Mouse (Mus musculus): ENCODE results near the gene Osbpl9.

The Osbpl9 gene

DNA sequence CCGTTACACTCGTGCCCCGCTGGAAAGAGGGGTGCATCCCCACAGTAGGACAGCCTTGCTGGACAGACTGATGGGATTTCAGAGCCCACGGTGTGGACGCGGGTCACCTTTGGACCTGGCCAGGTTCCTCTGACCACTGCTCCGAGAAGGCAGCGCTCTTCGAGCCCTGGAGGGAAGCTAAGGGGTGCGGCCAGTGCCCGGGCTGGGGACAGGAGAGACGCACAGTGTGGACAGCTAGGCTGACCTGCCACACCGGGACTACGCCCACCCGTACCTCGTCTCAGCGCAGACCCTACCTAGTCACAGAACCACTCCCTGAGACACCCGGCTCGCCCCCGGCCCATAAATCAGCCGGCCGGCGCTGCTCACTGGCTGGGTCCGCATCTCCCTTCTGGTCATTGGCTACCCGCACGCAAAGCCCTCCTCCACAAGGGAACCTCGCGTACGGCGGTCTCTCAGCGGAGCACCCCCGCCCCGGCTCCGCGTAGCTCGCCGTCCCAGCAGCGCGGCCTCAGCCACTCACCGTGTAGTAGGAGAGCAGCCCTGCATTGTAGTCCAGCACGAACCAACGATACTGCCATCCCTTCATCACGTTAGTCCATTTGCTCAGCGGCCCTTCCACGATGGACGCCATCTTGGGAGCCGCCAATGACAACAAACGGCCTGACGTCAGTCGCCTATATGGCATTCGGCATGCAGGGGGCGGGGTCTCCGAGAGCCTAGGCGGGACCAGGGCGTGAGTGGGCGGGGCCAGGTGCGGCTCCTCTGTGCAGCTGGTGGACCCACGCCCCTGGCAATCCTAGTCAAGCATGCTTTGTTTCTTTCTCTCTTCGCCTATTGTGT, at the start of gene Osbpl9:
TSS of gene Osbpl9 (minus strand) at position 691 of the 843 bp plus-strand sequence.
- in situ Hi-C loops (cut with MboI, MseI): no loop called here

DNA sequence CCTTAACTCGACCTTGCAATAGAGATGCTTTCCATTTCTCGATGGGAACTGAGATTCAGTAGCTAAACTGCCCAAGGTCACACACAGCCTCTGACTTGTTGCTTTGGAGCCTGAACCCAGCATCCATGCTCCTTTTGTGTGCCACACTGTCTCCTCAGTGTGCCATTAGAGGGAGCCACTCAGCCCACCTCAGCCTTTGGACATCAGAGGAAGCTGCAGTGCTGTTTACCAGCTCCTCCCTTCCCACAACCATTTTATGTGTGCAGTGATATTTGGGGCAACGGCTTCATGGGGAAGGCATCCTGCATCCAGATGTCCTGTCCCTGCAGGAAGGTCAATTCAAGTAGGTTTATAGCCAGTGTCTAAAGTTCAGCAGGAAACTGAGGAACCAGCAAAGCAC, 49.5 kb upstream of the Osbpl9 start:
- in situ Hi-C loops (cut with MboI, MseI): no loop called here

- in situ Hi-C loops (cut with MboI, MseI): no loop called here
These were observed 43.0 kb upstream of the Osbpl9 start for GRCm38 (mm10) chr4:109245016-109245620.

DNA sequence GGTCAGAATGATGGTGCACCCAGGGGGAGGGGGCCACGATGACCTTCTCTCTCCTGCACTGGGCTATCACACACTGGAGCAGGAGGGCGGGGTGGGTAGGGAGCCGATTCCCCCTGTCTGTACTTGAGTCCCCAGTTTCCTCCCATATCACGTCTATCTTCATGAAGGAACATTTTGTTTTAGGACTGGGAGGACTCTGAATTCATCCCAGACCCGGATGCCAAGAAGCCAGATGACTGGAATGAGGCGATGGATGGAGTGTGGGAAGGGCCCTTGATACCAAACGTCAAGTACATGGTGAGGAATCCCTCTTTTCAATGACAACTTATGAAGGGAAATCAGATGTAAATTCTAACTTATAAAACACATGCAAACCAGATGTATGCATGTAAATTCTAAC, 42.4 kb upstream of the Osbpl9 start:
- in situ Hi-C loops (cut with MboI, MseI): no loop called here

- in situ Hi-C loops (cut with MboI, MseI): no loop called here
These were observed 39.9 kb upstream of the Osbpl9 start for GRCm38 (mm10) chr4:109241934-109242333.

DNA sequence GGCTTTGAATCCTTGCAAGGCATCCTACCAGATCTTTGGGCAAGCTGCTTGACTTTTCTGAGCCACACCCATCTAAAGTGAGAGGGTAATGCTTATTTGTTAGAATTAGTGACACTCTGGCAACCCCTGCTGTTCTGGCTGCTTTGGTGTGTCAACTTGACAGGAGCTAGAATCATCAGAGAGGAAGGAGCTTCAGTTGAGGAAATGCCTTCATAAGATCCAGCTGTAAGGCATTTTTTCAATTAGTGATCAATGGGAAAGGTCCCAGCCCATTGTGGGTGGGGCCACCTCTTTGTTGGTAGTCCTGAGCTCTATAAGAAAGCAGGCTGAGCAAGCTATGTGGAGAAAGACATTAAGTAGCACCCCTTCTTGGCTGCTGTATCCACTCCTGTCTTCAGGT, 39.1 kb upstream of the Osbpl9 start:
- in situ Hi-C loops (cut with MboI, MseI): no loop called here

DNA sequence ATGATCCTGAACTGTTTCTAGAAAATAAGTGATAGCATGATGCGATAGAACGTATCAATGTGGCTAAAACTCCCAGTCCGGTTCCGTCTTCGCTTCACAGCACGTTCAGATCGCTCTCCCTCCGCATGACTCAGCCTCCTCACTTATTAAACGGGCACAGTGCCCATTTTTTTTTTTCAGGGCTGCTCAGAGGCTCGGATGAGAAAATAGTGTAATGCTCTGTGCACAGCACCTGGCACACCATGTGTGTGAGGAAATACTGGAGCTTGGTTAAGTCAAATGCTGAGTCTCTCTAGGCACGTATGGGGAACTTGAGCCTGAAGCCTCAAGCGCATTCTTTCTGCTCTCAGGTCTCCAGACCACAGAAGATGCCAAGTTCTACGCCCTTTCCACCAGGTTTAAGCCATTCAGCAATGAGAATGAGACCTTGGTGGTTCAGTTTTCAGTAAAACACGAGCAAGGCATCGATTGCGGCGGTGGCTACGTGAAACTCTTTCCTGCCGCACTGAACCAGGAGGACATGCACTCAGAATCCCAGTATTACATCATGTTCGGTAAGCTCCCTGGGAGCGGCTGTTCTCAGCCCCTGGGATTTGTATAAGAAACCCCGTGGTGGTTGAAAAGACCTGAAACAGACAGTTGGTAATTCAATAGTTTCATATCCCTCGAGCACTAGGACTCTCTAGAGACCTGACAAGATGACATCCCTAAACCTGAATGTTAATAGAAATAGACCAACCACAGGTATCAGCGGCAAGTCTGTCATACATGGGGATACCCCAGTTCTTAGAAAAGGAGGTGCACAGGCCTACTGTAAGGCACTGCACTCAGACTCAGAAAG, 36.6 kb upstream of the Osbpl9 start:
- in situ Hi-C loops (cut with MboI, MseI): no loop called here

DNA sequence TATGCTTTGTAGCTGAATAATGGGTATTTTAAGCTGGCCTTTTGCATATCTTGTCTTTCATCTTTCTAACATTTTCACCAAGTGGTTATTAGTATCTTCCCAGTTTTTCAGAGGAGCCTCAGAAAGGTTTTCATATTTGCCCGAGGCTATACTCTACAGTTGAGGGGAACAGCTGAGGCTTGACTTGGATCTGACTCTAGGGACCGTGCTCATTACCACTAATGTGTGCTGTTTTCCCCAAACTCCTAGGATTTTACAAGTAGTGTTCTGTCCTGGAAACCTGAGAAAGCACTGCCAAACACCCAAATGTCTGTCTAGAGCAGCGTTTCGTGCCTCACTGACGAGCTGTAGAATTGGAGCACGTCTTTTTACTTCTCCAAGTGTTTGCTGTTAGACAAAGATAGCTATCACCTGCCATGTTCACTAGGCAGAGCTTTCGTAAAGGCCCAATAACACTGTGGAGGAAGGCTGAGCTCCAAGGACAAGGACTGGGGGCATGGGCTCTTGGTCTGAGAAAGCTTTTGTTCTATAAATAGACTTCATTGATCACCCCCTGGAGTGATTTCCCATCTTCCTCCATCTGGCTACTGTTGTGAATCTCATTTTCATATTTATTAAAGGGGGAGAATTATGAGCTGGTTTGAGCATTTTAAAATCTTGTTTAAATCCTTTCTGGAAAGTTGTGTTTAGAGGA, 34.3 kb upstream of the Osbpl9 start:
- in situ Hi-C loops (cut with MboI, MseI): no loop called here

DNA sequence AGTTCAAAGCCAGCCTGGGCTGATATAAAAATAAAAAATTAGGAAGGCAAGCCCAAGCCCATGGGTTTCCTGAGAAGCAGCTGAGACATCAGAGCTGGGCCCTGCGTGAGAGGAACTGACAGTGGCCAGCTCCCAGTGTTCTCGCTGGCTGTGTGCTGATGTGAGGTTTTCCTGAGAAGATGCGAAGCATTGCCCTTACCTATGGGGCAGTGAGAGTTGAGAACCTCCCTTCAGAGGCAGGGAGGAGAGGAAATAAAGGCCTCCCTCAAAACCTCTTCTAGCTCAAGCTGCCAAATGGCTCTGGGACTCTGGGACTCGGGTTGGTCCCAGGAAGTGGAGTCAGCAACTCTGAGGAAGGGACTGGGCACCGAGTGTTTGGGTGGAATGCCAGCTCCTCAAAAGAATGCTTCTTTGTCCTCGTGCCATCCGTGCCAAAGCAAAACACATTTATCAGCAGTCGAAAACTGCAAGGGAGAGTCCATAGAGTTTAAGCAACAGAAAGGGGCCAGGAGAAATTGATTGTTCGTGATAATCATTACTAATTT, 32.8 kb upstream of the Osbpl9 start:
- in situ Hi-C loops (cut with MboI, MseI): no loop called here

DNA sequence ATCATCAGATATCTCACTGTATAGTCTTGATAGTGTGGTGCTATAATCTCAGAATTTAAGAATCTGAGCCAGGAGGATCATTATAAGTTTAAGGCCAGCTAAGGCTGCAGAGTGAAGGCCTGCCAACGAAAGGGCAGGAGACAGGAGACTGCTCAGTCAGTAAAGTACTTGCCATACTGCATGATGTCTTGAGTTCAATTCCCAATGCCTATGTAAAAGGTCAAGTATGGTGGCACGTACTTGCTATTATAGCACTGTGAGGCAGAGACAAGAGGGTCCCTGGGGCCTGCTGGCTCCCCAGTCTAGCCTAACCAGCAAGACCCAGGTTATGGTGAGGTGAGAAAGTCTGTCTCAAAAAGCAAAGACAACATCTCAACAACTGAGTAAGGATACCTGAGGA, 32.1 kb upstream of the Osbpl9 start, which contains the start of gene Calr4:
TSS of gene Calr4 (plus strand) at position 301 of the 400 bp plus-strand sequence.
- in situ Hi-C loops (cut with MboI, MseI): no loop called here

DNA sequence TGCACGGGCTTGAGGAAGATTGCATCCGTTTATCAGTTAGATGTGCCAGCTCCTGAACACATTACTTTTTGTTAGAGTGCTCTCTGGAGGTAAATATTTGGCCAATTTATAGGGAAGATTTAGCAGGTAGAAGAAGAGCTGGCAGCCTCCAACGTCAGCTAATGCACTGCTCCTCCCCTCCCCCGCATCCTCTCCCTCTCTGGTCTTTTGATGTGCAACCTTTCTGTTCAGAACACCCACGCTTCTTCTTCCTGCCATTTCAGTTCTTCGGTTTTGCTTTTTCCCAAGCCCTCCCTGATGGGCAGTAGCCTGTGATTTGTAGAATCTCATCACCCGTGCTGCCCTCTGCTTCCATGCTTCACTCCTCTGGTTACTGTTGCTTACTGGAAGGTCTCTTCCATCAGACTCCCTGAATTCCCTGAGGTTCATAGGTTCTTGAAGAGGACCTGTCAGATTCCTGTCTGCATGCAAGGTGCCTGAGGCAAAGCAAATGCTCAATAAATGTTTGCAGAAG, 27.8 kb upstream of the Osbpl9 start:
- in situ Hi-C loops (cut with MboI, MseI): no loop called here

DNA sequence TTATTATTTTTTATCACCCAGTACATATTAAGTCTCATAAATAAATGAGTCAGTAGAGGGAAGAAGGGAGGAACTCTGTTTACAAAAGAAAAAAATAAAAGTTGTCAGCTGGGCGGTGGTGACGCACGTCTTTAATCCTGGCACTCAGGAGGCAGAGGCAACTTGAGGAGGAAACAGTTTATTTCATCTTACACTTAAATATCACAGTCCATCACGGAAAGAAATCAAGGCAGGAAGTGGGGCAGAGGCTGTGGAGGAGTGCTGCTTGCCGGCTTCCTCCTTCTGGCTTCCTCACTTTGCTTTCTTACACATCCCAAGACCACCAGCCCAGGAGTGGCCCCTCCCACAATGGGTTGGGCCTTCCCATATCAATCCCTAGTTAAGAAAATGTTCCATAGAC, 24.0 kb upstream of the Osbpl9 start:
- in situ Hi-C loops (cut with MboI, MseI): no loop called here

DNA sequence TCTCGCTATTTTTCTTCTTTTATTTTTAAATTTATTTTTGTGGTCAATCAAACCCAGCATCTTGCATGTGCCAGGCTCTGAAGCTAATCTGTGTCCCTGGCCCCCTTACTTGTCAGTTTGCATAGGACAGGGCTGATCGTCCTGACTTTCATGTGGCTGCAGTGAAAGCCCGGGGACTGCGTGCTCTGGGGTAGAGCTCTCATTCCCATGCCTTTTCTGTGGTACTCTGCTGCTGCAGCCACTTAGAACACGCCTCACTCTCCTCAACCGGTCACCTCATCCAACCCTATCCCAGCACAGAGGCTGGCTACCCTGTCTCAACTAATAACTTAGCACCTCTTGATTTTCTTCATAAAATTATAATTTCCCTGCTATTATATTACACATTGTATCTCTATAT, 23.5 kb upstream of the Osbpl9 start:
- in situ Hi-C loops (cut with MboI, MseI): no loop called here

DNA sequence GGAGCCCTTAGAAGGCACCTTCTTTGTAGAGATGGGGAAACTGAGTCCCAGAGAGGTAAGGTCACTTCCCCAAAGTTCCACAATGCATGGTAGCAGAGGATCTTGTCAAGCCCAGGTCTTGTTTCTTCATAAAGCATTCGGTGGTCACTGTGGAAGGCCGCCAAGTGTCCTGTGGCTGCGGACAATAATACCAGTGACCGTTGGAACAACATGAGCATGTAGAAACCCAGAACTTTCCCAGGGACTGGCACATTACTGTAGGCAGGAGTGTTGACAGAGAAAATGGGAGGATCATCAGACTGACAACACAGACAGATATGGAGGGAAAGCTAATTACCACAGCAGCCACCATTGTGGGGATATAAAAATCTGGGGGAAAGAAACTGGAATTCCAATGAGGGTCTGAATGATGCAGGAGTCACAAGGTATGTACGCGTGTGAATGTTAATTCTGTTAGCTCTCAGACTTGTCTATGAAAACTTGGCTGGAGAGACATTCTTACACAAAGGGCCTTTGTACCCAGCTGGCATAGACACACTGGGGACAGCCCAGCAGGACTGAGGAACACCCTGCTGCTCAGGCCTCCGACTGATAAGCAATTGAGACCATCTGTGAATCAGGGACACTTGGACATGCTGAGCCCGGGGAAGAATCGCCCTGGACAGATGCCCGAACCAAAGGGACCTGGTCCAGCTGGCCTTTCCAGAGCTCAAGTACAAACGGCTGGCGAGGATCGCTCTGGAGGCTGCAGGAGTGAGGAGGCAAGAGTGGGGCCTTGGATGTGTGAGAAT, 22.9 kb upstream of the Osbpl9 start:
- in situ Hi-C loops (cut with MboI, MseI): no loop called here

DNA sequence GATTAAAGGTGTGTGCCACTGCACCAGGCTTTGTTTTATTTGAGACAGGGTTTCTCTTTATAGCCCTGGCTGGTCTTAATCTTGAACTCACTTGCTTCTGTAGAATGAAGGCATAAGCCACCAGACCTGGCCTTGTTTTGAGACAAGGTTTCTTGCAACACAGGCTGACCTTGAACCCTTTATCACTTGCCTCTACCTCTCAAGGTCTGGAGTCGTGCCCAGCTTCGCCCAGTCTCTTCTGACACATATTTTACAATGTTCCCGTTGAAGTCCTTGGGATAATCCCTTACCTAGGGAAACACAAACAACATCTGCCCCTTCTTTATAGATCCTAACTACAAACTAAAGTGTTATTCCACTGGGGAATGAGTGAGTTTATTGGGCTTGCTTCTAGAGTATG, 19.9 kb upstream of the Osbpl9 start:
- in situ Hi-C loops (cut with MboI, MseI): no loop called here

DNA sequence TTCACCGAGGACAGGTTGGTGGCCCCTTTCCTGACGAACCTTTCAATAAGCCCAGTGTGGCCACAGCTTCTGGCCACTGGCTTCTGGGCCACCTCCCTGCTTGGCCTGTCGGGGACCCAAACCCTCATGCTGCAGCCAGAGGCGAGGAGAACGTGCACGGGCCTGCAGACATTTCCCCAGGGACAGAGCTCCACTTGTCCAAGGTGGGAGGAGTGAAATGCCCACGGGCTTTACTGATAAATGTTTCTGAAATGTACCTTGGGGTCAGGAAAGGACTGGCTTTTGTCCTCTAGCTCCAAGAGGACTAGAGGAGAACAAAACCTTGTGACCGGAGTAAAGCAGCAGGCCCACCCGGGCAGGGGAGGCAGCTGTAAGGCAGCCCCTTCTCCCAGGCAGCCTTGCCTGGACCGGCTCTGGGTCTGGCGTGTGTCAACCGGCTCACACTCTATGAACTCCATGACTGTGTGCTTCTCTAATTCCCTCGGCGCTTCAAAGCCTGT, 18.4 kb upstream of the Osbpl9 start:
- in situ Hi-C loops (cut with MboI, MseI): no loop called here

GRCm38 (mm10) chr4:109218008-109218407, 15.9 kb upstream of the Osbpl9 start:
- in situ Hi-C loops (cut with MboI, MseI): no loop called here

GRCm38 (mm10) chr4:109213986-109214385, 11.9 kb upstream of the Osbpl9 start:
- in situ Hi-C loops (cut with MboI, MseI): no loop called here

GRCm38 (mm10) chr4:109210881-109211280, 8.8 kb upstream of the Osbpl9 start:
- in situ Hi-C loops (cut with MboI, MseI): no loop called here

DNA sequence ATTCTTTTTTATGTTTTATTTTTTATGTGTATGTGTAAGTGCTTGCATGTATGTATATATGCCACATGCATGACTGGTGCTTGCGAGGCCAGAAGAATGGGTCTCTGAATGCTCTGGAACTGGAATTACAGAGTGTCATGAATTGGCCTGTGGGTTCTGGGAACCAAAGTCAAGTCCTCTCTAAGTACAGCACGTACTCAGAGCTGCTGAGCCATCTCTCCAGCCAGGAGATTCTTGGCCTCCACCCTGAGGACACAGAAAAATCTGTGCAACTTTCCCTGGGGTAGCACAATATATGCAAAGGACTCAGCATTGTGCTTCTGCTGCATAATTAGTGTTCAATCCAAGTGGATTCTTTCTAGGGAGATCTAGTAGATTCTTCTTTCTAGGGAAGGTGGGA, 8.2 kb upstream of the Osbpl9 start:
- in situ Hi-C loops (cut with MboI, MseI): no loop called here

Data from T-helper 1 cell (primary cell).